Mouse (Mus musculus) kidney, adult 18-20 months (tissue): ENCODE results near the gene Pgd.
"Not testable (repeated sequence)": the region's sequence is repeated elsewhere in the genome, so short reads cannot be mapped to it uniquely, and the experiment has no call there.

Experiments
- DNase-seq: peaks from one replicate; pipeline ENCODE4 v3.0.0; 2021

The Pgd gene

GRCm38 (mm10) chr4:149131021-149131752, 35.4 kb downstream of the Pgd start:
- no peak for DNase-seq

- DNase-seq, result no peak
Observed at GRCm38 (mm10) chr4:149128467-149128866, 38.1 kb downstream of the Pgd start.

- DNase-seq, result no peak
Observed at GRCm38 (mm10) chr4:149126663-149127062, 39.9 kb downstream of the Pgd start, which contains the start of gene Cort. Cort (minus strand) TSS chr4:149126763.

DNA sequence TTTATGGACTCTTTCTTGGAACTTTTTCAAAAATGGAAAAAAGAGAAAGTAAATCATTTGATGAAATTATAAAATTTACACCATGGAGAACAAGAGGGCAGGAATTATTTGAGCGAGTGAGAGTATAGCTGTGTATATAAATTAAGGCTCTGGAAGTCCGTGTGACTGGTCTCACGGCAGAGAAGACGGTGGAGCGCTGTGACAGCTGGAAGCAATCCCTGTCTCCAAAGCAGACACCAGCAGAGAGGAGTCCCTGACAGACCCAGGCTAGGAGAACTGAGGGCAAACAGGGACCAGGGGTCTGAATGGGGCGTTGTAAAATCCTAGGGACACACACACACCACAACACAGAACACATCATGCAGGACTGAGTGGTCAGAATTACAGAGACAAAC, 40.5 kb downstream of the Pgd start:
- no peak for DNase-seq

DNA sequence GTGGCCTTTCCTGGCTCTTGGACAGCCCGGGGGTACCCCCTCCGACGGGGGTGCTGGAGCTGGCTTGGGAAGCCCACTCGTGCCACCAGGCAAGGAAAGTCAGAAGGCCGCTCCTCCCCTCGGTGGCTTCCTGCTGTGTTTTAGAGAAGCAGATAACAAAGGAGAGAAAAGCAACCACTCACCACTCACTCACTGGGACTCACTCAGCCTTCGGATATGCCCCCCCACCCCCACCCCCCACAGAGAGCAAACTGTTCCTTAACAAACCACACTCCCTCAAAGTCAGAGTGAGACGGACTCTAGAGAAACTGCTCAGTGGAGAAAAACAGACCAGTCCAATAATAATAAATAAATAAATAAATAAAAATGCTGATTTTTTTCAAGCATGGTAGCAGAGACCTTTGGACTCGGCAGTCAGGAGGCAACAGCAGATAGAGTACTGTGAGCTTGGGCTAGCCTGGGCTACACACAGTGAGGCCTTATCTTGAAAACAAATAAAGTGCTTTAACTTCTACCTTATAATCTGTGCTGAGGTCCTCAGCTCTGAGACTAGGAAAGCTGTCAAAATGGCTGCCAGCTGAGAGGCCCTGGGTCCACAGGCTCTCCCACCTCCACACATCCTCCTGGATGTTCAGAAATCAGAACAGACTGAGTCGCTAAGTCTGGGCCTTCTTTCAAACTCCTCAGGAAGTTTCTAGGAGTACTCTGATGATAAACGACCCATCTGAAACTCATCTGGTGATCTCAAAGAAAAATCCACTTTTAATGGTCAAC, 41.0 kb downstream of the Pgd start:
- DNase-seq, result no peak

DNA sequence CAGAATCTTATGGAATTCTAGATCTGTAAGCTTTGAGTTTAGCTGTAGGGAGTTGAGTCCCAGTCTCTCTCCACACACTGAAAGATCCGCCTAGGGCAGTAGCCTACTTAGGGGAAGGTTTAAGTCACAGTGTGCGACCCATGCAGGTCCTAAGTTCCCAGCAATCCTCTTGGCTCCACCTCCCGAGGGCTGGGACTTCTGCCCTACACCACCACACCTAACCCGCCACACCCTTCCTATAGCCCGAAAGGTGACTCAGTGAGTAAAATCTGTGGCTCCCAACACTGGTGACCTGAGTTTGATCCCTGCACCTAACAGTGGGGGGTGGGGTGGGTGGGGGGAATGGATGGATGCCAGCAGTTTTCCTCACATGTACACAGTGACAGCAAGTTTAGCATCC, 43.1 kb downstream of the Pgd start:
- DNase-seq, result no peak

DNA sequence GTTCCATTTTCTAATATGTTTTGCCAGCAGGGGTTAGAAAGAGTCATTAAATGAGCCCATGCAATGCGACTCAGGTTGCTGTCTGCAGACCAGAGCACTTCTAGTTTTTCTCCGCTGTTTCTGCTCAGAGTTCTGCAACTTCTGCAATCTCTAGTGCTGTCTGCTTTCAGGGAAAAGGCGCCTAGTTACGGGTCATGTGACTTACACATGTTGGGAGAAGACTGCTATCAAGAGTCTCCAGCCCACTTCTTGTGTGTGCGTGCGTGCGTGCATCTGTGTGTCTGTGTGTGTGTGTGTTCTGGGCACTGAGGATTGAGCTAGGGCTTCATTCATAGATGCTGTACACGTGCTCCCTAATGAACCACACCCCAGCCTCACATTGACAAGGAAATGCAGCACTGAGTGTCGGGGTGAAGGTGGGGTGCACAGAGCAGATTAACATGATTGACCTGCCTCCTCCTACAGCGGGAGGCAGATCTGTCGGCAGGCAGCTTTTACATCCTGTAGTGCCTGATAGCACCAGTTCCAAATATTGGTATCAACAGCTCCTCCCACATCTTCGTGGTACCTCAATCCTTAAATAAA, 46.5 kb downstream of the Pgd start:
- not testable (repeated sequence) for DNase-seq

DNA sequence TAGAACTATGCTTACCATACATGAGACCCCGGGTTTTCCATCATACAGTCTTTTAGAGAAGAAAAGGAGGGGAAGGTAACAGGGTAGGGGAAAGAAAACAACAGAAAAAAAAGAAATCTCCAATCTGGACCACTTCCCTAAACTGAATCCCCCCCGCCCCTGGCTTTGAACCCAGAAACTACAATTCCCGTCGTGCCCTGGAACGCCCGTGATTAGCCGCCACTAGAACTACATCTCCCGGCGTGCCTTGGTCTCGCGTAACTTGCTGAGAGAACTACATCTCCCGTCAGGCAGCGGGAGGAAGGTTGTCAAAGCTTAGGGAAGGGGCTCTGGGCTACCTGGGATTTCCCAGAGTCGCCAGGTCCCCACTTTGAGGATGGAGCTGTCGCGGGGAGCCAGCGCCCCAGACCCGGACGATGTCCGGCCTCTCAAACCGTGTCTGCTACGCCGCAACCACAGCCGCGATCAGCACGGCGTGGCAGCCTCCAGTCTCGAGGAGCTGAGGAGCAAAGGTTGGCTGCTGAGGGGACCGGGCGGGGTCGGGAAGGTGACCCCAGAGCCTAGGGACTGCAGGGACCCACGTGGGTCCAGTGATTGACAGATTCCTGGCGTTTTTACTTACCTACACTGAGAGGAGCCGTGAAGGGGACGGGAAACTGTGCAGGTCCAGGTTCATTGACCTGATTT, 62.6 kb downstream of the Pgd start, which contains the start of gene Dffa:
Gene Dffa, plus strand, starts transcription at position 272 of the 687 bp plus-strand sequence.
- DNase-seq, result peak; percentile 95

DNA sequence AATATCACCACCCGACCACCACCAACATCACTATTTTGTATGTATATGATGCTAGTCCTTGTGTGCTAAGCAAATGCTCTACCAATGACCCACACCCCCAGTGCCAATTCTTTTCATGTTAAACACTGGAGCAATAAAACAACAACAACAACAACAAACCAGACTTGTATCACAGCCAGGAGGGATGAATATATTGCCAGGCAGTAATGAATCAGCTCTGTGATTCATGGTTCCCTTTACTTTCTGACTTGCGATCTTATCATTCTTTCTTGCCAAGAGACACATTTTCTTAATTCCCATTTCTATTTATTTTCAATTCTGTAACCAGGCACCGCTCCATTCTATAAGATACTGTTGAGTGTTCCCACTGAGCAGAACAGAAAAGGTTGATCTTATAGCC, 65.1 kb downstream of the Pgd start:
- DNase-seq, result no peak

DNA sequence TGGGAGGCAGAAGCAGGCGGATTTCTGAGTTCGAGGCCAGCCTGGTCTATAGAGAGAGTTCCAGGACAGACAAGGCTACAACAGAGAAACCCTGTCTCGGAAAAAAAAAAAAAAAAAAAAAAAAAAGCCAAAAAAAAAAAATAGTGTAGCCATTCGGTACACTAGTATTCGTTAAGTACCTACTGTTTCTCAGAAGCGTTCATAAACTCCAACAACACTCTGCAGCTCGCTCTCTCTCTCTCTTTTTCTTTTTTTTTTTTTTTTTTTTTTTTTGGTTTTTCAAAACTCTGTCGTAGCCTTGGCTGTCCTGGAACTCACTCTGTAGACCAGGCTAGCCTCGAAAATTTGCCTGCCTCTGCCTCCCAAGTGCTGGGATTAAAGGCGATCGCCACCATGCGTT, 66.1 kb downstream of the Pgd start:
- not testable (repeated sequence) for DNase-seq
